Mouse (Mus musculus) lung, postnatal 0 days (tissue): ENCODE measurements around the gene Treh.

ENCODE experiments used
- CTCF ChIP-seq: IDR thresholded peaks from 2 replicates; pipeline ENCODE4 v1.5.1; 2016; ENCODE audit warnings: antibody characterized with exemption, mild to moderate bottlenecking
- EP300 ChIP-seq: IDR thresholded peaks from 2 replicates; pipeline ENCODE4 v1.6.1; 2016; ENCODE audit warnings: antibody characterized with exemption, mild to moderate bottlenecking, control low read depth

DNA sequence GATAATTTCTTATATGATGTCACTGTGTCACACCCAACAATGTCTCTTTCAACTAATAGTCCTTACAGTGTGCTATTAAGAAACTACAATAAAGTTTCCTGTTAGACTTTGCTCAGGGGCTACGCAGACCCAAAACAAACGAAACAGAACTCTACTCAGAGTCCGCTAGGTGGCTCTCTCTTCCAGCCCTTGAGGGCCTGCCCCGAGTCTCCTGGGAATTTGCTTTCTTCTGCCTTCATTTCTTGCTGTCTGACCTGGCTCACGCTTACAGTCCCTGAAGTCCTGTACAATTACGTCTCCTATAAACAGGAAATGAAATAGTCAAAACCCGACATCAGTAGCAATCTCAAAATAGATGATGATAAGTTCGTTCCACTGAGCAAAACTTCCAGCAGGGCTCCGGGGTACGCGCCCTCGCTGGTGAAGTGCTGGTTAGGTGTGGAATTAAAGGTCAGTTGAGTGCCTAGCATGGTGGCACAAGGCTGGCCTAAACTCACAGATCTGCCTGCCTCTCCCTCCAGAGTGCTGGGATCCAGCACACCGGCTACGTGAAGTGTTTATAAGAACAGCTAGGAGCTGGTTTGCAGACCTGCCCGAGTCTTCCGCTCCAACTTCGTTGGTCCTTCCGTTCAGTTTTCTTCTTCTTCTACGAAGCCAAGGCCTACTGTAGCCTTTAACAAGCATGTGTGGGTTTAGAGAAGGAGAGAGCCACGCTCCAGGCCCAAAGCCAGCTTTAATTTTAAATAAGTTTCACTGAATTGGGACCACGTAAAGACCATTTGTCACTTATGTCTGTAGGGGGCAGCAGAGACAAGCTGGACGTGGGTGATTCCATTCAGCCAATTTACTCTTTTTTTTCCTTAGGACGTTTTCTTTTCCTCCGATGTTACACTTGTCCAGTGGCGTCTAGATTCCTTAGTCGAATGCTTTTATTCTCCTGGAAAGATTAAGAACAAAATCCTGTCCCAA, 17.7 kb upstream of the Treh start:
- no peak for TF ChIP-seq EP300
- TF ChIP-seq CTCF = peak; percentile 85
